Mouse (Mus musculus) heart, postnatal 0 days (tissue): ENCODE measurements around the gene Asic3. TPM values are rescaled to one million over a fixed set of nuclear protein-coding genes. Genes with fewer than 3 reads are reported as not detected.

Experiments
- ATAC-seq: fragments of 200-750 bp; cut with Nextera tagmentation; 2 replicates; pipeline ENCODE4 v1.8.0; 2017; ENCODE audit warnings: low read depth, moderate number of reproducible peaks, moderate library complexity; ENCODE audit not compliant: insufficient read depth
- DNase-seq: peaks from one replicate; pipeline ENCODE4 v3.0.0-alpha.2; 2016; ENCODE audit warnings: low spot score
- H3K27ac ChIP-seq: fragments of 300-500 bp; sonication (generic); 2 replicates; pipeline ENCODE4 v1.5.1; 2014; ENCODE audit warnings: low read depth, mild to moderate bottlenecking
- H3K27me3 ChIP-seq: fragments of 300-500 bp; sonication (generic); 2 replicates; pipeline ENCODE4 v1.6.1; 2014; ENCODE audit warnings: low read length, mixed read lengths; ENCODE audit not compliant: control insufficient read depth, insufficient read depth
- H3K36me3 ChIP-seq: fragments of 300-500 bp; sonication (generic); replicated peaks from 2 replicates; pipeline ENCODE4 v1.6.1; 2014; ENCODE audit warnings: low read length, mixed read lengths; ENCODE audit not compliant: control insufficient read depth, insufficient read depth
- H3K4me1 ChIP-seq: fragments of 300-500 bp; sonication (generic); 2 replicates; pipeline ENCODE4 v1.6.1; 2014; ENCODE audit warnings: antibody characterized with exemption; ENCODE audit not compliant: control insufficient read depth, insufficient read depth
- H3K4me2 ChIP-seq: fragments of 300-500 bp; sonication (generic); 2 replicates; pipeline ENCODE4 v1.6.1; 2014; ENCODE audit warnings: low read depth, mild to moderate bottlenecking, low read length, moderate library complexity
- H3K4me3 ChIP-seq: fragments of 300-500 bp; sonication (generic); 2 replicates; pipeline ENCODE4 v1.5.1; 2014; ENCODE audit warnings: low read depth, low read length
- H3K9ac ChIP-seq: fragments of 300-500 bp; sonication (generic); replicated peaks from 2 replicates; pipeline ENCODE4 v1.6.1; 2014; ENCODE audit warnings: low read depth, low read length, mixed read lengths
- H3K9me3 ChIP-seq: fragments of 300-500 bp; sonication (generic); replicated peaks from 2 replicates; pipeline ENCODE4 v1.6.1; 2016; ENCODE audit warnings: low read length; ENCODE audit not compliant: control insufficient read depth
- CTCF ChIP-seq: IDR thresholded peaks from 2 replicates; pipeline ENCODE4 v1.5.1; 2016; ENCODE audit warnings: antibody characterized with exemption, control low read depth, low read depth
- EP300 ChIP-seq: IDR thresholded peaks from 2 replicates; pipeline ENCODE4 v1.6.1; 2016; ENCODE audit warnings: antibody characterized with exemption, low read depth
- whole genome bisulfite sequencing: fragments of 180-500 bp; shearing (Covaris S2); extraction: QIAGEN DNeasy Blood & Tissue Kit; methylation state at CpG from one replicate; pipeline ENCODE4 v1.1.7; 2014; 5-methylcytosine and 5-hydroxymethylcytosine counted together
- polyA plus RNA-seq: library from polyadenylated mRNA; unstranded; fragments of >200 nt; fragmentation: Nextera tagmentation; extraction: Ambion mirVana; gene quantifications from 2 replicates; pipeline ENCODE4 v1.2.1, GENCODE M21; 2015
- total RNA-seq: library from RNA; depleted of rRNA; stranded (reverse); fragments of >200 nt; gene quantifications from 2 replicates; pipeline ENCODE4 v1.2.3, GENCODE M21; 2014; ENCODE audit warnings: low replicate concordance

The Asic3 gene
- total and polyA plus RNA-seq, 2 experiments from 2014 or later: 0.10 TPM; not detected in 1

- H3K27ac ChIP-seq: peak overlapping the region; percentile 89
- peaks cover 18% of the 10 kb centered on the region for H3K4me1 ChIP-seq
- WGBS: under 1% methylated on average over 28 of the region's 29 CpGs
These were observed 39.6 kb downstream of the Asic3 start for GRCm38 (mm10) chr5:24452691-24453233.

GRCm38 (mm10) chr5:24453283-24453984 lies 40.2 kb downstream of the Asic3 start:
- TF ChIP-seq CTCF (no peak), EP300 (no peak)
- DNase-seq (no peak), ATAC-seq (no peak)
- H3K9me3 ChIP-seq: no peaks in the 10 kb centered on the region
- WGBS: 38% methylated on average over 5 of the region's 5 CpGs
- H3K27me3 ChIP-seq: no peaks in the 10 kb centered on the region
- peak overlapping the region; percentile 81 for H3K4me3 ChIP-seq
- H3K4me2 ChIP-seq: peak overlapping the region; percentile 99
- H3K9ac ChIP-seq: peak overlapping the region; percentile 81
- peaks cover 15% of the 10 kb centered on the region for H3K4me1 ChIP-seq
- H3K27ac ChIP-seq: peak overlapping the region; percentile 89; the same call in 1 of the 2 replicates
- H3K36me3 ChIP-seq: 0 out of 2 replicates have a peak, but pooled peaks cover 5% of the 10 kb centered on the region

More at GRCm38 (mm10) chr5:24452691-24453233, 39.6 kb downstream of the Asic3 start:
- Histone ChIP-seq H3K4me3 (peak overlapping the region; percentile 81), H3K27me3 (no peaks in the 10 kb centered on the region), H3K36me3 (0 out of 2 replicates have a peak, but pooled peaks cover 1% of the 10 kb centered on the region), H3K9ac (peak overlapping the region; percentile 81), H3K4me2 (peak overlapping the region; percentile 99), H3K9me3 (no peaks in the 10 kb centered on the region)
- DNase-seq: no peak
- TF ChIP-seq EP300: no peak
- TF ChIP-seq CTCF: no peak
- no peak for ATAC-seq

- TF ChIP-seq CTCF: no peak
- no peak for TF ChIP-seq EP300
- Histone ChIP-seq H3K4me2 (peak overlapping the region; percentile 99), H3K27me3 (no peaks in the 10 kb centered on the region), H3K27ac (peak overlapping the region; percentile 89; the same call in 1 of the 2 replicates), H3K36me3 (0 out of 2 replicates have a peak, but pooled peaks cover 5% of the 10 kb centered on the region), H3K9ac (no peak overlapping the region), H3K4me3 (peak overlapping the region; percentile 81; the same call in 1 of the 2 replicates), H3K4me1 (peaks cover 15% of the 10 kb centered on the region), H3K9me3 (no peaks in the 10 kb centered on the region)
- 23% methylated on average over 2 of the region's 2 CpGs for WGBS
- ATAC-seq (no peak), DNase-seq (no peak)
These were observed 40.8 kb downstream of the Asic3 start for GRCm38 (mm10) chr5:24453985-24454303.

- Histone ChIP-seq H3K27me3 (no peaks in the 10 kb centered on the region), H3K36me3 (0 out of 2 replicates have a peak, but pooled peaks cover 5% of the 10 kb centered on the region), H3K4me3 (no peak overlapping the region), H3K27ac (peak overlapping the region; percentile 73), H3K4me1 (peaks cover 15% of the 10 kb centered on the region), H3K9ac (0 out of 2 replicates have a peak overlapping the region, but pooled peaks have one; percentile 20), H3K9me3 (no peaks in the 10 kb centered on the region), H3K4me2 (peak overlapping the region; percentile 30; the same call in 1 of the 2 replicates)
- DNase-seq (no peak), ATAC-seq (no peak)
- TF ChIP-seq EP300 (no peak), CTCF (no peak)
- WGBS: 64% methylated on average over 3 of the region's 3 CpGs
These were observed 41.9 kb downstream of the Asic3 start for GRCm38 (mm10) chr5:24455076-24455475.

- 0 out of 2 replicates have a peak overlapping the region, but pooled peaks have one; percentile 20 for H3K9ac ChIP-seq
- DNase-seq: no peak
- H3K4me3 ChIP-seq: no peak overlapping the region
- no peaks in the 10 kb centered on the region for H3K9me3 ChIP-seq
- H3K4me1 ChIP-seq: peaks cover 15% of the 10 kb centered on the region
- TF ChIP-seq EP300 (no peak), CTCF (no peak)
- peak overlapping the region; percentile 30; the same call in 1 of the 2 replicates for H3K4me2 ChIP-seq
- H3K27ac ChIP-seq: peak overlapping the region; percentile 73
- H3K27me3 ChIP-seq: no peaks in the 10 kb centered on the region
- no peak for ATAC-seq
- WGBS: 63% methylated on average over 7 of the region's 7 CpGs
- H3K36me3 ChIP-seq: 0 out of 2 replicates have a peak, but pooled peaks cover 5% of the 10 kb centered on the region
These were observed 42.4 kb downstream of the Asic3 start for GRCm38 (mm10) chr5:24455613-24456012.
